Mouse (Mus musculus) kidney, postnatal 10 days (tissue): Measurements from ENCODE around the gene Cabp2.
"Not testable (repeated sequence)": the region's sequence is repeated elsewhere in the genome, so short reads cannot be mapped to it uniquely, and the experiment has no call there.

Experiments
- DNase-seq: peaks from one replicate; pipeline ENCODE4 v3.0.0; 2021; ENCODE audit warnings: mixed read lengths

Cabp2 gene

DNA sequence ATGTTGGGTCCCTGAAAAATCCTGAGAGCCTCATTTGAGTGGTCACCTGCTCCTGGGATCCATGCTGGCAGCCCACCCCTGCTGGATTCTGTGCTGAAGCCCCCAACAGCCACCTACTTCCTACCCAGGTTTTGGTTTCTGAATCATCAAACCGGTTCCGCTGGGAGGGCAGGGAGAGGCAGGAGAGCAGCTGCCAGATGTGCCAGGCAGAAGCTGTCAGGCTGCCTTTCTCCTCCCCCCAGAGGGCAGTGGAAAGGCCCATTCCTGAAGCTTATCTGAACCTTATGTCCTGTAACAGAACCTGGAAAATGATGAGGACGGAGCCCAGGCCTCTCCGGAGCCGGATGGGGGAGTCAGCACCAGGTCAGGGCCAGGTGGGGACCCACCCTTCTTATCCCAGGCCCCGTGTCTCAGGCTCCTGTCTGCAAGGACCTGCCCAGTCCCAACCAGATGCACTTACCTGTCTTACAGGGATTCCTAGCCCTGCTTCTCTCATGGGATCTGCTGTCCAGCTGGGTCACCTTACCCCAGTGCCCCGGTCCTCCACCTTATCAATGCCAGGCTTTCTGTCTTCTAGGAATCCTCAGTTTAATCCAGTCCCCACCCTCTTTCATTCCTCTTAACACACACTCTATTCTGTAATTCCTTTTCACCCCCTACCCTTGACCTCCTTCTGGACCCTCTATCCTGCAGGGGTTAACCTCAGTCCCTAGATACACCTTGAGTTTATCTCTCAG is 45.5 kb downstream of the Cabp2 start:
- DNase-seq: peak; percentile 38

DNA sequence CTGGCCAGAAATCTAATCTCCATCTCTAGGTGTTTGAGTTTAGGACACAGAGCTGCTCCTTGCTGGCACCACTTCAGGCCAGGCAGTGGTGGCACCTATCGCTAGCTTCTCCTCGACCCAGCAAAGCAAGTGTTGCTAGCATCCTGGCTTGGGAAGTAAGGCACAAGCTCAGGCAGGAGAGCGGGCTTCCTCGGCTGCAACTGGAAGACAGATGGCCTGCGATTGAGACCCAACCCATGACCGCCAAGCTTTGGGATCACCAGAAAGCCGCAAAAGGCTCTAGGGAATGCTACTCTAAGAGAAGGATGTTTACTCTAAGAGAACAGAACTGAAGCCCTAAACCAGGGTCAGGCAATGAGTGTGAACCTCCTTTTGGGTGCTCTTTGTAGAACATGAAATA is 48.1 kb downstream of the Cabp2 start:
- DNase-seq: no peak

DNA sequence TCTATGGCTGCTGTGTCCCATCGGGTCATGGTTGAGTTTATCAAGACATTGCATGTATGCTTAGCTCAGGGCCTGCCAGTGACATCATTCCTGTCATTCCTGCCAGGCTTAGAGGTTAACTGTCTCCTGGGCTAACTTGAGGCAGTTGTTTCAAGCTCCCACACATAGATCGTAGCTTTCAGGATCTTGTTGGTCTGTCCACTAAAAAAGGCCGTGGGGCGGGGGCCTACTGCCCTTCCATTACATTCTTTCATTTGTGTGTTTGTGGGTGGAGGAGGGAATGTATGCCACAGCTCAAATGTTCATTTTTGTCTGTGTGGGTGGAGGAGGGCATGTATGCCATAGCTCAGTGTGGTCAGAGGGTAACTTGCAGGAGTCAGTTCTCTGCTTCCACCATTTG is 48.7 kb downstream of the Cabp2 start:
- DNase-seq: no peak

DNA sequence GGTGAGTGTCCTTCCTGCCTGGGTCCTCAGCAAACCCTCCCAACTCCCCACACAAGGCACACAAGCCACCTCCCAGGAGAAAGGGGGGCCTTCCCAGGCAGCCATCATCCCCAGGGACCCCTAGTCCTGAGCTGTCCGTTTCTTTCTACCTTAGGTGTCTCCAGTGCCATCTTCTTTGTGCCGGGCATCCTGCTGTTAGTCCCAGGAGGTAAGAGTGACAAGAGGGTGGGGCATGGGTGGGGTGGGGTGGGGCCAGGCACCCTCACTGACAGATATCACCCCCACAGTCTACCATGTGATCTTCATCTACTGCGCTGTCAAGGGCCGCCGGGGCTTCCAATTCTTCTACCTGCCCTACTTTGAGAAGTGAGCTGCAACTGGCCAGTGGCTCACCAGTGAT is 49.7 kb downstream of the Cabp2 start:
- DNase-seq: no peak

DNA sequence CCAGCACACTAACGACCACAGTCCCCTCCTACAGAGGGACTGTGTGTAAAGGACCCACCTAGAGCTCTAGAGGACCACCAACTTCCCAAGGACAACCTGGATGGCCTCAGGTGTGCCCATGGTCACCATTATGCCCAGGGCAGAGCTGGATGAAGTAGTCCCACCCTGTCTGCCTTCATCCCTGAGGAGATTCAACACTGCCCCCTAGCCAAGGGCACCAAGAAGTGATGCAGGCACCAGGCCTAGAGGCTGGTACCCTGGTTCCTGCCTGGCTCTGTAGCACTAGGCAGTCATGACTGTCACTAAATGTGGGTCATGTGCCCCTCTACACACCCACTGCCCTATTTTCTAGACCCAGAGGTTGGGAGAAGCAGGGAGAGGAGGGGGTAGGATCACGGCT is 50.4 kb downstream of the Cabp2 start:
- no peak for DNase-seq

DNA sequence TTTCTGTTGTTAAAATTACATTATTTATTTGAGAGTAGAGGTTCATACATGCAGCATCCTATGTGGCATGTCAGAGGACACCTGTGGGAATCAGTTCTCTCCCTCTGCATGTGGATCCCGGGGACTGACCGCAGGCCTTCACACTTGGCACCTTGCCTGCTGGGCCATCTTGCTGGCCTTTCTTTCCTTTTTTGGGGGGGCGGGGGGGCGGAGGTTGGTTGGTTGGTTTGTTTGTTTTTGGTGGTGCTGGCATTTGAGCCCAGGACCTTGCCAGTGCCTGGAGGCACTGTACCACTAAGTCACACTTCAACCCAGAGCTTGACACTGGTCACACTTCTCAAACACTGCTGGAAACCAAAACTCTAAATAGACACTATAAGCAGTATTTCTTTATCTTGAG is 53.0 kb downstream of the Cabp2 start:
- DNase-seq: no peak

DNA sequence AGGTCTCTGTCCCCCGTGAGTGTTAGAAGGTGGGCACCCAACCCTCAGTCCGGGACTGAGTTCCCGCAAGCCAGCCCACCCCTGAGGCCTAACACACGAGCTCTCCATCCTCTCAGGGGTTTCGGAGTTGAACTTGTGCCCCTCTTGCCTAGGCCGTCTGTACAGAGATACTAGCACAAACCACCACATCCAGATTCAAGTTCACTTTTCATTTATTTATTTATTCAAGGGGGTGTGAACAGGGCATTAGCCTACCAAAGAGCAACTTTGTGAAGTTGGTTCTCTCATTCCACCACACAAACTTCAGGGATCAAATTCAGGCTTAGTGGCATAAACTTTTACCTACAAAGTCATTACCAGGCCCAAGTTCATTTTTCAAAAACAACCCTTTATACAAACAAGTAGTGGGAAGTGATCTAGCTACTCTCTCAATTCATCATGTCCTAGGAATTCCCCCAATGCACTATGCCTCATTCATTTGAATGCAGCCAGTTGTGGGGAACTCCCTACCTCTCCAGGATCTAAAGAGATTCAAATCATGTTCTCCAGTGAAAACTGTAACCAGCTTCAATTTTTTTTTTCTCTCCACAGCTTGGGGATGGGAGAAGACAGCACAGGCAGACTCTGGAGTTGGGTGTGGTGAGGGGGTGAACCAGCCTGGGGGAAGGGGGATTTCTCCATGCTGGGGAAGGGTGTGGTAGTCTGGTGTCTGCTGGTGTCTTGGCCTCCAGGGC is 54.0 kb downstream of the Cabp2 start:
- not testable (repeated sequence) for DNase-seq

DNA sequence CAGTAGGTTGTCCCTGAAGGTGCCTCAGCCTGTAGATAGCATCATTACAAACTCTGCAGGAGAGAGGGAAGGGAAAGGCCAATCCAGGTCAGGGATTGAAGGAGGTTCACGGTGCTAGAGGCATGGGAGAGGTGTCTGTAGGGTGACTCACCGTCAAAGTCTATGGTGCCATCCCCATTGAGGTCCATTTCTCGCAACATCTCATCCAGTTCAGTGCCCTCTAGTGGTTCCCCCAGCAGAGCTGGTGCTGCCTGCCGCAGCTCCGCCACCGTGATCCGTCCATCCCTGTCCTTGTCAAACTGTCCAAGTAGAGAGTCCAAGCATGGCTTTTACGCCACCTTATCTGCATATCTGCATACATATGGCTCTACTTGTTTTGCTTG is 54.6 kb downstream of the Cabp2 start:
- not testable (repeated sequence) for DNase-seq

DNA sequence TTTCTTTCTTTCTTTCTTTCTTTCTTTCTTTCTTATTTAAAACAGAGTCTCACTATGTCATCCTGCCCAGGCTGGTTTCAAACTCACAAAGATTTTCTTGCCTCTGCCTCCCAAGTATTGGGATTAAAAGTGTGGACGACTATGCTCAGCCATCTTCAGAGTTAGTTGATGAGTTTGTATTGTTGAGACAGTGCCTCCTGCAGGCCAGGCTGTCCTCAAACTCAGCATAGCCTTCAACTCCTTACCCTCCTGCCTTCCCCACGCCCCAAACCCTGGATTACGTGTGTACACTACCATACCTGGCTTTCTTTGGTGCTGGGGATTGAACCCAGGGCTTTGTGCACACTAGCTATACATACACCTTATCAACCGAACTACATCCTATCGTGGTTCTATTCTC is 55.1 kb downstream of the Cabp2 start:
- no peak for DNase-seq
